Mouse (Mus musculus): ENCODE results near the gene Disp3. TPM values are rescaled to one million over a fixed set of nuclear protein-coding genes. Genes with fewer than 3 reads are reported as not detected.

The Disp3 gene
- total and polyA plus RNA-seq, 2 experiments: not detected

GRCm38 (mm10) chr4:148287041-148287440 lies 724 bp downstream of the Disp3 start:
- 6% methylated on average over 20 of the region's 20 CpGs for WGBS
- no peak for DNase-seq (ENCODE audit: extremely low read depth, low read depth, low spot score)
- Histone ChIP-seq H3K9ac (ENCODE audit: low read depth, low read length) (no peak overlapping the region), H3K36me3 (ENCODE audit: control insufficient read depth, insufficient read depth, low read length) (no peaks in the 10 kb centered on the region), H3K4me1 (ENCODE audit: control insufficient read depth, insufficient read depth, low read length) (no peaks in the 10 kb centered on the region), H3K27ac (replicated peaks; ENCODE audit: insufficient read depth, low read depth, low read length) (no peak overlapping the region), H3K27me3 (ENCODE audit: control insufficient read depth, insufficient read depth, low read length) (peaks cover 11% of the 10 kb centered on the region; the same call in 1 of the 2 replicates), H3K4me3 (ENCODE audit: insufficient read depth, low read depth, low read length) (no peak overlapping the region), H3K79me2 (ENCODE audit: control insufficient read depth, insufficient read depth, low read length) (no peaks in the 10 kb centered on the region)
- TF ChIP-seq CTCF (IDR thresholded peaks at IDR 0.05; ENCODE audit: low read depth, low read length) (no peak), POLR2A (IDR thresholded peaks at IDR 0.05; ENCODE audit: extremely low read depth, insufficient read depth, low read length) (no peak)

DNA sequence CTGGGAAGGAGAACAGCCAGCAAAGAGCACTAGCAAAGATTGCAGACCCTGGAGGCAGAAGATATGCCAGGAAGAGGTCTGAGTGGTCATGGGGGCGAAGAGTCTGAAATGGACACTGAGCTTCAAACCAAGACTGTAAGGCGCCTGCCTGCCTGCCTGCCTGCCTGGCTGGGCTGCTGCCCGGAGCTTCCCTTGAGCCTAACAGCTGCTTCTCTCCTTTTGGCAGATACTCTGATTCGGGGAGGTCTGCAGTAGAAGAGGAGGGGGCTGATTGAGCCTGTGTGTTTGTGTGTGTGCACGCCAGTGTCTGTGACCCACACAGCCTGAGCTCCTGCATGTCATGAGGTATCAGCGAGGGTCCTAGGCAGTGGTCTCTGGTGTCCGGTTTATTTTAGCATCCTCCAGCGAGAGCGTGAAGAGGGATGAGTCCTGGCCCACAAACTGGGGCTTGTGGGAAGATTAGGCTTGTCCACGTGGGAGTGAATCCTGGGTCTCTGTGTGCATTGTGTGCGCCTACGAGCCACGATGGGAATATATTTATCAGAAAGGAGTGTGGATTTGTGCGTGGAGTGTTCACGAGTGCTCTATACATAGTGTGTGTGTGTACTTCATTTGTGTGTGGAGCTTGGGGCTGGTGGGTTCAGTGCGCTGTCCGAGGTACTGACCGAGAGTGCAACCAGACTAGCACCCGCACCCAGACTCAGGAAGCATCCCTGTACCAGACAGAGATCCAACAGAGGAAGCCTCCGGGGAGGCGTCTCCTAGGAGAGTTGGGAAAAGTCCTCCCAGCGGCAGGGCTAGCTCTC lies 1.3 kb downstream of the Disp3 start:
- WGBS: 25% methylated on average over 22 of the region's 22 CpGs
- Histone ChIP-seq H3K9ac (ENCODE audit: low read depth, low read length) (no peak overlapping the region), H3K36me3 (ENCODE audit: control insufficient read depth, insufficient read depth, low read length) (no peaks in the 10 kb centered on the region), H3K79me2 (ENCODE audit: control insufficient read depth, insufficient read depth, low read length) (no peaks in the 10 kb centered on the region), H3K27me3 (ENCODE audit: control insufficient read depth, insufficient read depth, low read length) (peaks cover 11% of the 10 kb centered on the region; the same call in 1 of the 2 replicates), H3K4me3 (ENCODE audit: insufficient read depth, low read depth, low read length) (no peak overlapping the region), H3K4me1 (ENCODE audit: control insufficient read depth, insufficient read depth, low read length) (no peaks in the 10 kb centered on the region), H3K27ac (replicated peaks; ENCODE audit: insufficient read depth, low read depth, low read length) (no peak overlapping the region)
- no peak for DNase-seq (ENCODE audit: extremely low read depth, low read depth, low spot score)
- no peak for TF ChIP-seq CTCF (IDR thresholded peaks at IDR 0.05; ENCODE audit: low read depth, low read length)
- TF ChIP-seq POLR2A (IDR thresholded peaks at IDR 0.05; ENCODE audit: extremely low read depth, insufficient read depth, low read length): no peak

DNA sequence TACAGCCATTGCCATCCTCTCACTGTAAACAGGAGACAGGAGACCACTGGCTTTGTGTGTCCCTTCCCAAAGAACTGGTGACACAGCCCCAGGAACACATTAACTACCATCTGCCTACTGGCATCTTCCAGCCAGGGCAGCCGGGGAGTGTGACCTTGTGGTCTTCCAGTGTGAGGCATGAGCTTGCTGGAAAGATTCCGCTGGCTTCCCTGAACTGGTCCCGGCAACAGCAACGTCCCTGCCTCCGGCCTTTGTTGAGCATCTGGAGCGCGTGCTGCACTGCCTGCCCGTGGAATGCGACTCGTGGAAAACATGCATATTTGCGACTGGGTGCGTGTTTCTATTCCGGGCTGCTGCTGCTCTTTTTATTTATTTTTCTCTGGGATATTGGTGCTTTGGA lies 3.5 kb downstream of the Disp3 start:
- Histone ChIP-seq H3K9ac (ENCODE audit: low read depth, low read length) (no peak overlapping the region), H3K79me2 (ENCODE audit: control insufficient read depth, insufficient read depth, low read length) (no peaks in the 10 kb centered on the region), H3K4me3 (ENCODE audit: insufficient read depth, low read depth, low read length) (no peak overlapping the region), H3K27ac (replicated peaks; ENCODE audit: insufficient read depth, low read depth, low read length) (no peak overlapping the region), H3K27me3 (ENCODE audit: control insufficient read depth, insufficient read depth, low read length) (peaks cover 11% of the 10 kb centered on the region; the same call in 1 of the 2 replicates), H3K36me3 (ENCODE audit: control insufficient read depth, insufficient read depth, low read length) (no peaks in the 10 kb centered on the region), H3K4me1 (ENCODE audit: control insufficient read depth, insufficient read depth, low read length) (no peaks in the 10 kb centered on the region)
- TF ChIP-seq POLR2A (IDR thresholded peaks at IDR 0.05; ENCODE audit: extremely low read depth, insufficient read depth, low read length) (no peak), CTCF (IDR thresholded peaks at IDR 0.05; ENCODE audit: low read depth, low read length) (no peak)
- DNase-seq (ENCODE audit: extremely low read depth, low read depth, low spot score): no peak
- WGBS: 66% methylated on average over 13 of the region's 13 CpGs

DNA sequence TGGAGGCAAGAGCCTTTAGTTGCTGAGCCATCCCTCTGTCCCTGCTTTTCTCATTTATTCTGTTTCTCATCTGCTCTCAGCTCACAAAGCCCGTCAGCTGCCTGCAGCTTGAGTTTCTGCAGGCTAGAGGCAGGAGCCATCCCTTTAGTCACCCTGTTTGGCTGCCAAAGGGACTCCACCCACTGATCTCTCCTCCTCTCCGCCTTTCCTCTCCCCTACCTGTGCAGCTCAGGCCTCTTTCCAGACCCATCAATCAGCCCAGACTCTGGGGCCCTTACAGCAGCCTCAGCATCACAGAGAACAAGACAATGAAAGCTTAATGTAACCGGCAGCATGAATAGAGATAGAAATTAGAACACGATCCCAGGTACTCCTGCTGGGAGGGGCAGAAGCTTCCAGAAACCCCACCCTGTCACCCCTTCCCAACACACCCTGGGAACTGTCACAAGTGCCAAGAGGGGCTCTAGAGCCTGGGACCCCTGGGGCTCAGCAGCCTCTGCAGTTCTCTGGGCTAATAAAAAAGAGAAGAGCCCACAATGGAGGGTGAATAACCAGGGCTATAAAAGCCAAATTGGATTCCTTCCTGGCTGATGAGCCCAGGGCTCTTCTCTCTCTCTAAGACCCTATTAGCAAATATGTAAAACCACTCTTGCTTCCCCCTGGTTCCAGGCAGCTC lies 10.8 kb downstream of the Disp3 start:
- Histone ChIP-seq H3K36me3 (ENCODE audit: control insufficient read depth, insufficient read depth, low read length) (no peaks in the 10 kb centered on the region), H3K79me2 (ENCODE audit: control insufficient read depth, insufficient read depth, low read length) (no peaks in the 10 kb centered on the region), H3K4me3 (ENCODE audit: insufficient read depth, low read depth, low read length) (no peak overlapping the region), H3K4me1 (ENCODE audit: control insufficient read depth, insufficient read depth, low read length) (no peaks in the 10 kb centered on the region), H3K27ac (replicated peaks; ENCODE audit: insufficient read depth, low read depth, low read length) (no peak overlapping the region), H3K9ac (ENCODE audit: low read depth, low read length) (no peak overlapping the region), H3K27me3 (ENCODE audit: control insufficient read depth, insufficient read depth, low read length) (peaks cover 4% of the 10 kb centered on the region)
- no peak for DNase-seq (ENCODE audit: extremely low read depth, low read depth, low spot score)
- 35% methylated on average over 4 of the region's 4 CpGs for whole genome bisulfite sequencing
- no peak for TF ChIP-seq POLR2A (IDR thresholded peaks at IDR 0.05; ENCODE audit: extremely low read depth, insufficient read depth, low read length)
- no peak for TF ChIP-seq CTCF (IDR thresholded peaks at IDR 0.05; ENCODE audit: low read depth, low read length)

- Histone ChIP-seq H3K27ac (replicated peaks; ENCODE audit: insufficient read depth, low read depth, low read length) (no peak overlapping the region), H3K27me3 (ENCODE audit: control insufficient read depth, insufficient read depth, low read length) (peaks cover 11% of the 10 kb centered on the region), H3K36me3 (ENCODE audit: control insufficient read depth, insufficient read depth, low read length) (no peaks in the 10 kb centered on the region), H3K4me3 (ENCODE audit: insufficient read depth, low read depth, low read length) (no peak overlapping the region), H3K9ac (ENCODE audit: low read depth, low read length) (no peak overlapping the region), H3K4me1 (ENCODE audit: control insufficient read depth, insufficient read depth, low read length) (no peaks in the 10 kb centered on the region), H3K79me2 (ENCODE audit: control insufficient read depth, insufficient read depth, low read length) (no peaks in the 10 kb centered on the region)
- no peak for DNase-seq (ENCODE audit: extremely low read depth, low read depth, low spot score)
- 50% methylated on average over 3 of the region's 3 CpGs for WGBS
- TF ChIP-seq CTCF (IDR thresholded peaks at IDR 0.05; ENCODE audit: low read depth, low read length) (no peak), POLR2A (IDR thresholded peaks at IDR 0.05; ENCODE audit: extremely low read depth, insufficient read depth, low read length) (no peak)
These were observed 13.1 kb downstream of the Disp3 start for GRCm38 (mm10) chr4:148274671-148275070.

DNA sequence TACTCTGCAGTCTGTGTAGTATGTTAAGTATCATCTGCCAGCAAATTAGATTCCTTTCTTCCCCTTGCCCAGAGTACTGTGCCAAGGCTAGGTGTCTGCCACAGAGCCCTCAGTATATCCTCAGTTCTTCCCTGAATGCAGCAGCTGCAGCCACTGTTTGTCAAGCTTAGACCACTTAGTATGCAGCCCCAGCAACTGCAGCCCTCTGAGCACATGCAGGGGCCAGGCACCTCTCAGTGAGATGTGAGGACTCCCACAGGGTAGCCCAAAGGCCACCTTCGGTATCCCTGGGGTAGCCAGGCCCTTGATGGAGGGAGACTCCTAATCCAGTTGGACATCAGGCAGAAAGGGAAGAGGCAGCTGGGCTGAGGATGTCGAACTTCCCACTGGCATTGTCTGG lies 14.5 kb downstream of the Disp3 start:
- no peaks in the 10 kb centered on the region for H3K79me2 ChIP-seq (ENCODE audit: control insufficient read depth, insufficient read depth, low read length)
- H3K36me3 ChIP-seq (ENCODE audit: control insufficient read depth, insufficient read depth, low read length): no peaks in the 10 kb centered on the region
- no peak overlapping the region for H3K27ac ChIP-seq (replicated peaks; ENCODE audit: insufficient read depth, low read depth, low read length)
- DNase-seq (ENCODE audit: extremely low read depth, low read depth, low spot score): no peak
- TF ChIP-seq POLR2A (IDR thresholded peaks at IDR 0.05; ENCODE audit: extremely low read depth, insufficient read depth, low read length) (no peak), CTCF (IDR thresholded peaks at IDR 0.05; ENCODE audit: low read depth, low read length) (no peak)
- H3K4me1 ChIP-seq (ENCODE audit: control insufficient read depth, insufficient read depth, low read length): no peaks in the 10 kb centered on the region
- H3K9ac ChIP-seq (ENCODE audit: low read depth, low read length): no peak overlapping the region
- H3K27me3 ChIP-seq (ENCODE audit: control insufficient read depth, insufficient read depth, low read length): peaks cover 11% of the 10 kb centered on the region
- 15% methylated on average over 2 of the region's 2 CpGs for WGBS
- H3K4me3 ChIP-seq (ENCODE audit: insufficient read depth, low read depth, low read length): no peak overlapping the region
